Mouse (Mus musculus) heart, adult 8-10 months (tissue): ENCODE measurements at regions not wholly inside any gene's neighbourhood (a gene's known extent, or its start where the extent isn't known, plus 50 kb on each side); places are given as distances from the start of the nearest gene placed in this dataset.
"Not testable (repeated sequence)": the region's sequence is repeated elsewhere in the genome, so short reads cannot be mapped to it uniquely, and the experiment has no call there.

Source experiments
- DNase-seq: peaks from one replicate; pipeline ENCODE4 v3.0.0; 2022; ENCODE audit warnings: low spot score

GRCm38 (mm10) chr8:71823655-71824622 lies 57.9 kb upstream of the Zfp709 start:
- DNase-seq = not testable (repeated sequence)

- not testable (repeated sequence) for DNase-seq
Observed at GRCm38 (mm10) chr8:71822749-71823148, 59.1 kb upstream of the Zfp709 start.

GRCm38 (mm10) chr8:71819936-71820335 lies 61.9 kb upstream of the Zfp709 start:
- DNase-seq = not testable (repeated sequence)

- DNase-seq = not testable (repeated sequence)
Observed at GRCm38 (mm10) chr8:71819381-71819780, 62.4 kb upstream of the Zfp709 start.

- not testable (repeated sequence) for DNase-seq
Observed at GRCm38 (mm10) chr8:71816272-71817034, 65.4 kb upstream of the Zfp709 start.

- DNase-seq = not testable (repeated sequence)
Observed at GRCm38 (mm10) chr8:71815813-71816212, 66.0 kb upstream of the Zfp709 start.

GRCm38 (mm10) chr8:71814740-71815514 lies 66.9 kb upstream of the Zfp709 start:
- DNase-seq = not testable (repeated sequence)

- DNase-seq = not testable (repeated sequence)
Observed at GRCm38 (mm10) chr8:71813889-71814288, 67.9 kb upstream of the Zfp709 start.

GRCm38 (mm10) chr8:71813239-71813638 lies 68.6 kb upstream of the Zfp709 start:
- not testable (repeated sequence) for DNase-seq

GRCm38 (mm10) chr8:71807788-71808187 lies 74.0 kb upstream of the Zfp709 start:
- DNase-seq = not testable (repeated sequence)

GRCm38 (mm10) chr8:71804586-71804985 lies 77.2 kb upstream of the Zfp709 start:
- not testable (repeated sequence) for DNase-seq

- not testable (repeated sequence) for DNase-seq
Observed at GRCm38 (mm10) chr8:71802226-71802625, 76.7 kb upstream of the Fcho1 start.

- DNase-seq = peak; percentile 7
Observed at GRCm38 (mm10) chr8:71789031-71789460, 63.5 kb upstream of the Fcho1 start.

GRCm38 (mm10) chr8:71780624-71781023 lies 55.1 kb upstream of the Fcho1 start:
- DNase-seq = not testable (repeated sequence)

- not testable (repeated sequence) for DNase-seq
Observed at GRCm38 (mm10) chr8:71779824-71780223, 54.3 kb upstream of the Fcho1 start.

GRCm38 (mm10) chr8:71779380-71779779 lies 53.9 kb upstream of the Fcho1 start:
- DNase-seq = not testable (repeated sequence)

- DNase-seq = no peak
Observed at GRCm38 (mm10) chr8:71778916-71779315, 53.4 kb upstream of the Fcho1 start.
